Mouse (Mus musculus) stomach, postnatal 0 days (tissue): ENCODE results near the gene 9330159F19Rik.

ENCODE experiments used
- CTCF ChIP-seq: IDR thresholded peaks from 2 replicates; pipeline ENCODE4 v1.5.1; 2016; ENCODE audit warnings: antibody characterized with exemption, low read depth, mild to moderate bottlenecking, moderate library complexity
- EP300 ChIP-seq: optimal IDR thresholded peaks from 2 replicates; pipeline ENCODE3; 2016; ENCODE audit warnings: antibody characterized with exemption

GRCm38 (mm10) chr10:29178003-29178402 is 33.4 kb upstream of the 9330159F19Rik start:
- no peak for TF ChIP-seq CTCF
- TF ChIP-seq EP300: no peak
